Mouse (Mus musculus) gastrocnemius, postnatal 4 days (tissue): ENCODE results near the gene Rabep2. TPM values are rescaled to one million over a fixed set of nuclear protein-coding genes. Genes with fewer than 3 reads are reported as not detected.
"Not testable (repeated sequence)": the region's sequence is repeated elsewhere in the genome, so short reads cannot be mapped to it uniquely, and the experiment has no call there.

Source experiments
- DNase-seq, 2 experiments: peaks; one replicate each; pipeline ENCODE4 v3.0.0; 2021 to 2022; ENCODE audit warnings: low spot score in 2 of 2, mixed read lengths in 2 of 2
- long read RNA-seq, 2 experiments: library from polyadenylated mRNA; stranded (forward); transcript quantifications; one replicate each; pipeline ENCODE4 v2.0.0; 2021
- total RNA-seq, 2 experiments: library from RNA; stranded (reverse); gene quantifications; 2 replicates each; pipeline ENCODE4 v1.2.3; 2021

The Rabep2 gene
- 10 to 100 TPM; 14.0 to 16.2 TPM for total RNA-seq
- long read RNA-seq, experiment 1, partial matches to known transcripts: 1 of 22 reads
- long read RNA-seq, experiment 1, other reads (novel, unspliced or antisense): 21 of 22 reads
- long read RNA-seq, experiment 2, transcript Rabep2-205 (3 exons, 742 nt): major isoform, 5 of 28 reads
- long read RNA-seq, experiment 2, partial matches to known transcripts: 1 of 28 reads
- long read RNA-seq, experiment 2, other reads (novel, unspliced or antisense): 22 of 28 reads

DNA sequence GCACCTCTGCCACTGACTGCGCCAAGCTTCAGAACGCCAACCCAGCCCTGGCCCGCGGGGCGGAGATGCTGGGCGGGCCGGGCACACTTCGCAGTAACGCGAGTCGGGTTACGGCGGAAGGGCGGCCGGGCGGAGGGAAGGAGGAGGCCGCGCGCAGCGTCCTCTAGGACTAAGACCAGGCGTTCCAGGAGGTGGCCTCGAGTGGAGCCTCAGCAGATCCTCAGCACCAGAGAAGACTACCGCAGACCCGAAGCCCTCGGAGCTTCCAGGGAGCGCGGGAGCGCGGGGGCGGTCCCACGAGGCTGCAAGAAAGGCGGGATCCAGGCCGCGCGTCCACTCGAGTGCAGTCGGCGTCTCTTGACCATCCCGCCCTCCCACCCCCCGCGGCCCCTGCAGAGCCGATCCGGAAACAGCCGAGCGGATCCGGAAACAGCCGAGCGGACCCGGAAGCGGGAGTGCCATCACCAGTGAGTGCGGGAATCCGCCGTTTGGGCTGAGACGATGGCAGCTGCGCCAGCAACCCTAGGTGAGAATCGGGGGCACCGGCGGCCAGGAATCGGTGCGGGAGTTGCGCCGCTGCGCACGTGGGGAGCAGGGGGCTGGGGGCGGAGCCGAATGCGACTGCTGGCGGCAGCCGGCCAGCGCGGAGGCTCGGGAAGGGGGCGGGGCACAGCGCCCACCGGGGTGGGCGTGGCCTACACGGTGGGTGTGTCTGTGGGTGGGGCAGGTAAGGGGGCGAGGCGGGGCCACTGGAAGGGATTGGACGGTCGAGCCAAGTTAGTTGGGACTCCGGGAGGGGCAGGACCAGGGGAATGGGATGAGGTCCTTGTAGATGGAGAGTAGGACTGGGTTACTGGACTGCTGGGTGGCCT lies at the start of gene Rabep2:
Rabep2 (plus strand) TSS at position 129 of the 872 bp plus-strand sequence.
- DNase-seq: peak; percentile 96 to 99

DNA sequence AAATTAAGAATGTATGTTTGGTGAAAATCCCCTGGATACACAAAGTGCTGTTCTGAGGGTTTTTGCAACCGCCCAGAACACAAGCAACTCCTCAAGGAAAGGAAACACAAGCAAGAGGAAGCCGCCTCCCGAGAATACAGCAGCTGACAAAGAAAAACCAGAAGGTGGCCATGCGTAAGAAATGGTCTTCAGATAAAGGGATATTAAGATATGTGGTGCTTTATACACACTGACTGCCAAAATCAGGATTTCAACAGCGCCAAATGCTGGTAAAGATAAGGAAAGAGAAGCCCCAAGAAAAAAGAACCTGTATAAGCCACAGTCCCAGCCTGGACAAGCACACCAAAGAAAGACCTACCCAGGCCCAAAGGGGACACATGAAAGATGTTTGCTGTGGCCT lies 45.0 kb upstream of the Rabep2 start:
- no peak for DNase-seq

DNA sequence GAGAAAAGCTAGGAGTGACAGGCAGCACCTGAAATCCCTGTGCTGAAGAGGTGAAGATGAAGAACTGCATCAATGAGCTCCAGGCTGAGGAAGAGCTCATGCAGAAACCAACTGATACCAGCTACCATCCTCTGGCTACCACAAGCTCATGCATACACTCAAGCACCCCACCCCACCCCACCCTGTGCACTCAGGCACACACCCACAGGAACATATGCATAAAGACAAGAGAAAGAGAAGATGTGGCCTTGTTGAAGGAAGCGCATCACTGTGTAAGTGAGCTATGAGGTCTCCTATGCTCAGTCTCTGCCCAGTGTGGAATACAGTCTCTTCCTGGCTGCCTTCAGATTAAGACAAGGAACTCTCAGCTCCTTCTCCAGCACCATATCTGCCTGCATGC lies 40.4 kb upstream of the Rabep2 start:
- no peak for DNase-seq

DNA sequence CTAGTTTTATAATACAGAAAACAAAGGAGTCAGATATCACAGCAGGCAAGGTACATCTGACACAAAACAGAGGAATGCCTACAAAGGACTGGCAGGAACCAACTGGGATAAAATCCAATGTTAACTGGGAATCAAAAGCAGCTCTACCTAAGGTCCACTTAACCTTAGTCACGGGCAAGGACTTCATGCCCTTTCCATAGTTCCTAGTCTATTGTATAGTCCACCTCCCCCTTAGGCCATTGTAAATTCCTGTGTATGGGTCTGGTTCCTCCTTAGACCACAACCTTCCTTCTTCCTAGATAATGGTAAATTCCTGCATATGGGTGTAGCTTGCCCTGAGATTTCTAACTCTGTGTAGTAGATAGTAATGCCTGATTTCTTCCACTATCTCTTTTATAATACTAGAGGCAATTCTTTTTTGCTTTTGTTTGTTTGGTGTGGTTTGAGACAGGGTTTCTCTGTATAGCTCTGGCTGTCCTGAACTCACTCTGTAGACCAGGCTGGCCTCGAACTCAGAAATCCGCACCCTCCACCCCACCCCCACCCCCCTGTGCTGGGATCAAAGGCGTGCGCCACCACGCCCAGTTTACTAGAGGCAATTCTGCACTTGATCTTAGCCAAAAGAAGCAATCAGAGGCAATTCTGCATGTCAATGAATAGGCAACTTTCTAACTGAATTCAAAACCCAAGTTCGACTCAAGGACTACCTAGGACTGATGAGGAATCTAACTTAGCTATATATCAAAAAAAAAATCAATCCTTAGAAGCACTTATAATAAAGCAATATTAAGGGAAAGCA lies 36.3 kb upstream of the Rabep2 start:
- DNase-seq: not testable (repeated sequence)

DNA sequence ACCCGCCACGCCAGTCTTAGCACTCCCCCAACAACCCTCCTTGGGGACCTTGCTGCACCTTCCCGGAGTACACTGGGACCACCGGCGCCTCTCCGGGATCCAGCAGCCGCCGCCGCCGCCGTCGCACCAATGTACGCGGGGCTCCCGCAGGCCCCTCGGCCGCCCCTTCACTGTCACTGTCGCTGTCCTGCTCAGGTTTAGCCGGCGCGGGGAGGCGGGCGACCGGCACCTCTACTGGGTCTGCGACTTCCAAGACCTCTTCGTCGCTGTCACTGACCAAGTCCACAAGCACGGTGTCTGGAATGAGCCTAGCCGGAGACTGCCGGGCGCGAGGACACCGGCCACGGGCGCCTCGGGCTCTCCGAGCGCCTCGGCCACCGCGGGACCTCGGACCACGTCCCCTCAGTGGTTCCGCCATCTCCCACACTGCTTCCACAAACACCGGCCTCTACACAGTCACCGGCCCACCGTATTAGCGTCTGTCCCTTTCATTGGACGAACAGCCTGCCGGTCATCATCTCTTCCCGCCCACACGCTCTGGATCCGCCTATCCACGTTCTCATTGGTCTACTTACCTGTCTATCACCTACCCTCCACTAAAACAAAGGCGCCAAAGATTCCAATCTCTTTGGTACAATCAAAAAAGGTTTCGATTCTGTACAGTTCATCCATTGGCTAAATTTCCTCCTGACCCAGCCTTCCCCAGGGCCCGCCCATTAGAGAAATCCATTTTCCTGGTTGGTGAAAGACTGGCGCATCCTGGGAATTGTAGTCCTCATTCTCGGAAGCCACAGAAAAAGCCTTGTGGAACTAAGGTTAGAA lies 32.0 kb upstream of the Rabep2 start, which contains the start of gene Nfatc2ip:
Nfatc2ip (minus strand) TSS at position 440 of the 822 bp plus-strand sequence.
- DNase-seq: peak; percentile 77 to 91

DNA sequence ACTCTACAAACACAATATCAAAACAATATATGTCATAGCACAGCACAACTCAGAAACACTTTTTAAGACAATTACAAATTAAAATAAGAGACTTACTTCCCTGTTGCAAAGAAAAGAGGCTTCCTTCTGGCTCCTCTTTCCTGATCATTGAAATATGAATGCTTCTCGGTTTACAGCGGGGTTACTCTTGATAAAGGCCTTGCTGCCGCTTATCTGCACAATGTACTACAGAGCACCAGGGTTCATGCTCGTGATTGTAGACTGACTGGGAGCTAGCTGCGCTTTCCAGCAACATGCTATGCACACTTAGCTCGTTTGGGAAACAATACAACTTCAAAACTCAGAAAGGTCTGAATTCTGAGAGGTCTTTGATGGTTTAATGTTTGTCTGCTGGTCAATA lies 31.3 kb upstream of the Rabep2 start:
- no peak for DNase-seq

DNA sequence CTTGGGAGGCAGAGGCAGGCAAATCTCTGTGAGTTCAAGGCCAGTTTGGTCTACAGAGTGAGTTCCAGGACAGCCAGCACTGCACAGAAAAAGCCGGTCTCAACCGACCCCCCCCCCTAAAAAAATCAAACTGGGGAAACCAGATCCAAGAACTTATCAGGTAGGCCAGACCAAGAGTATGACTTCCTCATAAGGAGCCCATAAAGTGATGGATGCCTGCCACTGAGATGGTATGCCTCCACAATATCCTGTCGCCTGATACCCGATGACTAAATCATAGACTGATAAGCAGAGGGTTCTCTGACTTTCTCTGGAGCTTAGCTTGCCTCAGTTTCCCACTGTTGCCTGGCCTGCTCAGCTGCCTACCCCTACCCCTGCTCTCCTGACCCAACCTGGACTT lies 30.7 kb upstream of the Rabep2 start:
- DNase-seq: no peak

DNA sequence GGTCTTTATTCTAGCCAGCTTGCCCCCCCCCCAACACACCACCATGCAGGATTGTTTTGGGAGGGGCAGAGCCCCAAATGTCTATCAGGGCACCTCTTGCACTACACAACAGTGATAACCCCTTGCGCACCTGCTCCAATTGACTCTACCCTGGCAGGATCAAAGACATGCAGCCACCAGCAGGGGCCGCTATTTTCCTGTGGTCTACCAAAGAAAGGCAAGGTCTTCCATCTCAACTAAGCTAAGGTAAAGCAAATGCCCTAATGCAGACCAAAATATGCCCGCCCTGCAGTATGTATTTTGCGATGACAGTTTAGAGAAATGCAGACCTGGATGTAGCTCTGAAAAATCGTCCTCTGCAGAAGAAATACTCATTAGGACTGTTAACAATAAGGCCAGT lies 29.0 kb upstream of the Rabep2 start:
- peak; percentile 47 to 77 for DNase-seq

DNA sequence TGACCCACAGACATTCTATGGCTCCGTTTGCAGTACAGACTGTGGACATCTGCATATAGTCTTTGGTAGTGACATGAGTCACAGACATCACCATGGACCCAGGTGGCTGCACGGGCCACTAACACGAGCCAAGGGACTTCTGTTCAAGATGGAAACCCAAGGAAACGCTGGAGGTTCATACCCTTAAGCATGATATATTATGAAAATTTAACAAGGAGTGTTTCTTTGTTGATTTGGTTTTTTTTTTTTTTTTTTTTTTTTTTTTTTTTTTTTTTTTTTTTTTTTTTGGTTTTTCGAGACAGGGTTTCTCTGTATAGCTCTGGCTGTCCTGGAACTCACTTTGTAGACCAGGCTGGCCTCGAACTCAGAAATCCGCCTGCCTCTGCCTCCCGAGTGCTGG lies 26.0 kb upstream of the Rabep2 start:
- DNase-seq: not testable (repeated sequence)

DNA sequence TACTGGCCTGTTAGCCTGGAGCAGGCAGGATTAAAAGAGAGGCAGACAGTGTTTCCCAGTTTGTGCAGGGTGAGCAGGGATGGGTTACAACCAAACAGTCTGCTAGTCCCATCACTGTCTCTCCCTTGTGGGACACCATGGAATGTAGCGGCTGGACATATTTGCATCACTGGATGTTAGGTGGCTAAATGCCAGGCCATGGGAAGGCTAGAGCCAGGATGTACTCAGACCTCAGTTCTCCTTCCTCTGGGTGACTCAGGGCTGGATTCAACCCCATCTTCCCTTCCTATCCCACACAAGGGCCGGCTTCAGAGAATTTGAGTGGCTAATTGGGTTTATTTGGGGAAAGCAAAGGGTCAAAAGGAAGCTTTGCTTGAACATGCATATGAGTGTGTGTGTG lies 19.9 kb upstream of the Rabep2 start:
- DNase-seq: no peak

DNA sequence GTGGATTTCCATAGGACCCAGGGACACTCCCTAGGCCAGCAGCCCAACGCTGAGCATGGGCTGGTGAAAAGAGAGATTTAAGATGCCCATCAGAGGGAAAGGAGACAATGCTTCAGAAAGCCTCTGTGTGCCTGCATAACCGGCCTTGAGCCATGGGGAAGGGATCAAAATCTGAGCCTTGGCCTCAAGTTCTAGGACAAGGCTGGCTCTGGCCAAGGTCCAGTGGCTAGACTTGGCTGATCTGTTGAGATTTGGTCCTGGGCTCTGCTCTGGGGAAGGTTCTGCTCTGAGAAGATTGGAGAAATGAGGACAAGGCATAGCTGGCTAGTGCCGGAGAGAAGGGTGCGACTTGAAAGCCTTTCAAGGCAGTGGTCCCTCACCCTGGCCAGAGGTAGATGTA lies 17.5 kb upstream of the Rabep2 start:
- DNase-seq: no peak

DNA sequence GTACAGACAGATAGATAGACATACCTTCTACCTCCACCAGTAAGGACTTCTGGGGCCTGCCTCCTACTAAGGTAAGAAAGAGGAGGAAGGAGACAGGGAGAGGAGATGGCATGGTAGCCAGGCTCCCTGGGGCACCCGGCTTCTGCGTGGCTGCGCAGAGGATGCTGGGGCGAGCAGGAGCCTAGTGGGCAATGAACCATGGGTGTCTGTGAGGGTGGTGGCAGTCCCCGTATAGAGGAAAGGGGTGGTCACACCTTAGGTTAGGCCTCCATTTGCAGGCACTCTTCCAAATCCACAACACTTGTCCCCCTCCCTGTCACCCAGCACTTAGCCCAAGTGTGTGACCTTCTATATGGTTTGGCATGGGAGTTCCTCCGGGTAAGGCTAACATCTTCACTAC lies 13.8 kb upstream of the Rabep2 start, which contains the start of gene Cd19:
Cd19 (minus strand) TSS at position 165 of the 400 bp plus-strand sequence.
- no peak for DNase-seq

DNA sequence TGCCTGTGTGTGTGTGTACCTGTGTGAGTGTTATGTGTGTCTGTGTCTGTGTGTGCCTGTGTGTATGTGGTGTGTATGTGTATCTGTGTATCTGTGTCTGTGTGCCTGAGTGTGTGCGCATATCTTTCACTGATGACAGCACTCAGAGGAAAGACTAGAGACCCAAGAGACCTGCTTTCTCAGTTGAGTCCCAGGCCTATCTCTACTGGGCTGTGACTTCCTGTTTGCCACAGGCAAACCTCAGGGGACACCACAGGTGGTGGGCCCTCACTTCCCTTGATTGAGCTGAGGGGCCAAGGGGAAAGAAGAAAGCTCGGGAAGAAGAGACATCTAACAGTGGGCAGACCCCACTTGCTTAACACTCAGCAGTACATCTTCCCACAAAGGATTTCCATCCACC lies 11.9 kb upstream of the Rabep2 start:
- no peak for DNase-seq

DNA sequence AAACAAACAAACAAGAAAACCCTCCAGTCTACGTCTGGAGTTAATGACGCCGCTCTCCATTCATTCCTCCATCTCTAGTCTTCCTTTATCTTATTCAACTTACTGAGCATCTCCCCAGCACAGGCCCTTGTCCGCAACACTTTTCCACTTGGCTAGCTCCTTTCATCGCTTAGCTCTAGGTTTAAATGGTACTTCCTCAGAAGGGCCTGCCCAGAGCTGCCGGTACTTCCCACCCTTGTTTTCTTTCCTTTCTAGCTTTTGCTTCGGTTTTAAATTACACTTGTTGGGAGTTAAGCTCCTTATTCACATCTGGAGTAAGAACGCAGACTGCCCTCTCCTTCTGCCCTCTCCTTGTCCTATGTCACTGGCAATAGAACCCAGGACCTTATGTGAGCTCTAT lies 11.5 kb upstream of the Rabep2 start:
- DNase-seq: no peak

DNA sequence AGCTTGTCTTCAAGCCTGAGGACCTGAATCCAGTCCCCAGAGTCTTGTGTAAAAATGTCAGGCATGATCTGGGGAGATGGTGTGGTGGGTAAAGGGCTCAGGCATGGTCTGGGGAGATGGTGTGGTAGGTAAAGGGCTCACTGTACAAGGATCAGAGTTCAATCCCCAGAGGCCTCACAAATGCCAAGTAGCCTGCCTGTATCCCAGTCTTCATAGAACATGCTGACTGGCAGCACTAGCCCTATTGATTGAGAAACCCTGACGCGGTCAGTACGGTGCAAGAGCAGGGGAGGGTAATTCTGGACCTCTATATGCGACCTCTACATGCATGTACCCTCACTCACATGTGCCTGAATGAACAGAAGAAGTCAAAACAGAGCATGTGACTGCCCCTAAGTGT lies 11.0 kb upstream of the Rabep2 start:
- no peak for DNase-seq

DNA sequence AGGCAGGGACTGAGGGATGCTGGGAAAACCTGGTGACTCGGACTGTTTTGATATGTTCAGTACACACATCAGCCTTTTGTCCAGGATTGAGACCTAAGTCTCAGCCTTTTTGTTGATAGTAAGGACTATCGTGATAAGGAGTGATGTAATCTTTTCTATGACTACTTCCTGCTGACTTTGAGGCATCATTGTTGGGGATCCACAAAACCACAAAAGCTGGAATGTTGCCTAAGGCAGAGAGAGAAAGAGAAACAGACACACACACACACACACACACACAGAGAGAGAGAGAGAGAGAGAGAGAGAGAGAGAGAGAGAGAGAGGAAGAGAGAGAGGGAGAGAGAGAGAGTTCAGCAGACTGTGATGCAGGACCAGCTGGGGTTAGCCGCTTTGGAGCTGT lies 10.1 kb upstream of the Rabep2 start:
- DNase-seq: no peak

DNA sequence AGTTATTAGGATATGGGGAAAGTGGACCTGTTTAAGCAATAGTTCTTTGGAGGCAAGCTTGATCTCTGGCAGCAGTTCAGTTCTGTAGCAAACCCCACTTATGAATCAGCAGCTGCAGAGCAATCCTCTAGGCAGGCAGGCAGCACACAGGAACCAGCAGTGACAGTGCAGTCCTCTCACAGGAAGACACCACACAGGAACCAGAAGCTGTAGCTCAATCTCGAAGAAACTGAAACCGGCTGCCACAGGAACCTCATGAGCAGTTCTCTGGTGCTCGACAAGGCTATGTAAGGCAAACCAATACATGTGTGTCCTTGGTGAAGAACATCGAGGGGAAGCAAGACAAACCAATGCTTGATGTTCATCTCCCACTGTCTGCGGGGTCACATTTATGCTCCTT lies 6.8 kb upstream of the Rabep2 start:
- no peak for DNase-seq

DNA sequence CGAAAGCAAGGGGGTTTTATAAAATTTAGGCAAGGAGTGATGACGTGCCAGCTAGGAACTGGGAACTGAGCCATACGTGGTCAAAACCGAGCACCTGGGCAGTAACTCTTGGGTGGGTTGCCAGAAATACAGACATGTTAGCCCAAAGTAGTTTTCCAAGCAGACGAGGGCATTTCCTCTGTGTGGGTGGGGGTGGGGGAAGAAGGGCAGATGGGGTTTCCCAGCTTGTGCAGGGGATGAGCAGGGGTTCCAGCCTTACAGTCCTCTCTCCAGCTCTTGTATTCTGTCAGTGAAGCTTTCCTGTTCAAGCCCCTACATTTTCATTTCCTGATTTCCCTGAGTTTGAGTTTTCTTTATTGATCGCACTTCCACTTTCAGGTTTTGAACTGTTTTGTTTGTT lies 4.4 kb upstream of the Rabep2 start:
- no peak for DNase-seq

DNA sequence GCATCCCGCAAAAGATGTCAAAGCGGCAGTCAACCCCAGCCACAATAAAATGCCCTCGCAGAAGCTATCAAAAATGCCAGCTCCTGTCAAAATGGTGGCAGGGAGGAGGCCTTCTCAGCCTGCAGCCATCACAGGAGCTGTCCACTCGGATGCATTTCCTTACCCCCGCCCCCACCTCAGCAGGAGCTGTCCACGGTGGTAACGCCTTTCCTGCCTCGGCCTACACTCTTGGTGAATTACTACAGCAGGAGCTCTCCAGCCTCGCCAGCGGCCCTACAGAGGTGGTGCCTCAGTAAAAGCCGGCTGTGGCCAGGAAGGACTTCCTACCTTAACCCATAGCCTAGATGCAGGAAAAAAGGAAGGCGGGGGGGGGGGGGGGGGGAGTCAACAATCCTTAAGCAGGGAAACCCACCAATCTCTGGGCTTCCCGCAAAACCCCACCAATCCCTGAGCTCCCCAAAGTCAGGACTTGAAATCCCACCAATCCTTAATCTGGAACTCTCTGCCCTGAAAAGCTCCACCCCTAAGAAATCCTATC lies 1.2 kb upstream of the Rabep2 start:
- no peak for DNase-seq

DNA sequence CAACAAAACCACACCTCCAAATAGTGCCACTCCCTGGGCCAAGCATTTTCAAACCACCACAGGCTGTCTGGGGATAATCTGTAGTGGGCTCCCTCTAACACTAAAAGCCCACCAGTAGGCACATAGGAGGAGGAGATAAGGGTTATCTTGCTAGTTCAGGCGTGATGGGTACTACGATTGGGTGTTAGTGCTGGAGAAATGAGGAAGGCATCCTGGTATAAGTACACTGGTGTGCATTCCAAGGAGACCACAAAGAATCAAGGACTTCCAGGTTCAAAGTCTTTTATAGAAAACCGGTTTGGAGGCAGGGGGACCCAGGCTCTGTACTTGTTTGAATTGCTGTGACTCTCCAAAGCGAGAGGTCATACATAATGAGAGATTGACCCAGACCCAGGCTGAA lies 405 bp upstream of the Rabep2 start:
- no peak for DNase-seq

DNA sequence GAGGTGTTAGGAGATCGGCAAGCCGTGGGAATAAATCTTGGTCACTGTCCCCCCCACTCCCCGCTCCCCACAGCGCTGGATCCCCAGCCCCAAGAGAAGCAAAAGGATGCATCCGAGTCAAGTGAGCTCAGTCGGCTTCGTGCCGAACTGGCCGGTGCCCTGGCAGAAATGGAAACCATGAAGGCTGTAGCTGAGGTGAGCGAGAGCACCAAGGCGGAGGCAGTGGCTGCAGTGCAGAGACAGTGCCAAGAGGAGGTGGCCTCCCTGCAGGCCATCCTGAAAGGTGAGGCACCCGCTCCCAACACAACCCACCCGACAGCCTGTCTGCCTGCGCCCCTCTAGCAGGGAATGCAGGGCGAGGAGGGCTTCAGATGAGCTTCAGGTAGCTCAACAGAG lies 942 bp downstream of the Rabep2 start:
- DNase-seq: no peak
